Mouse (Mus musculus) CD8-positive naive resting alpha-beta T cell, adult 2 months (primary cell): ENCODE measurements at regions not wholly inside any gene's neighbourhood (a gene's known extent, or its start where the extent isn't known, plus 50 kb on each side); places are given as distances from the start of the nearest gene placed in this dataset.

Experiments
- DNase-seq, 2 experiments: peaks; one replicate each; pipeline ENCODE4 v3.0.0; 2022; ENCODE audit warnings: low read depth in 2 of 2, low spot score in 2 of 2

- no peak for DNase-seq
Observed at GRCm38 (mm10) chr14:25316491-25316890, 142.5 kb upstream of the Zmiz1 start.

DNA sequence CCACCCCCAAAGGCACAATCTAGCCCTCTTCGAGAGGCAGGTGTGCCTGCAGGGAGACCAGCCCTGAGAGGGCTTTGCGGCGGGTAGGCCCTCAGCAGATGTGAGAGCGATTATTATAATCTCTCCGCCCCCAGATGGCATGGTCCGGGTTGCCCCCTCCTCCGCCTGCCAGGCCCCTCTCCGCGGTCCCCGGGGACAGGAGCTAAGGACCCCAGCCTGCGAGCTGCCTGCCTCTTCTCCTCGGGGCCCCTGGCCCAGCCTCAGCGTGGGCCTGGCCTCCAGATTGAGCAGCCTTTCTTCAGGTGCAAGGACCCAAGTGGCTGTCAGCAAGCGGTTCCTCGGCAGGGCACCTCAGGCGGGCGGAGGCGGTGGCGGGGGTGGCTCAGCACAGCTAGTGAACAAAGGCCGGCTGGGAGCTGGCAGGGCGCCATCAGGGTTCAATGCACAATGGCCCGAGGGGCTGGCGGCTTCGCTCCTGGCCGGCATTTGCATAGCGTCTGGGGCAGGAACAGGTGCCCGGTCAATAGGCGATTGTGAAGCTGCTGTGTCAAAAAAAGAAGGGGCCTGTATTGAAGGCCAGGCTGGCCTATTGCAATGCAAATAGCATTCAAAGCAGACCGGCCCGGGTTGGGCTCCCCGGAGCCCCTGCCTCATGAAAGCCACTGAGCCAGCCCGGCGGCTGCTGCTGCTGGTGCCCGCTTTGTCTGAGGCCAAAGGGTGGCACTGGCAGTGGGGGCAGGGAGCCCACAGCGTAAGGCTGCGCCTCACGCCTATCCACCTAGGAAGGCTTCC is 141.1 kb upstream of the Zmiz1 start:
- DNase-seq = peak; percentile 21 to 34

GRCm38 (mm10) chr14:25318909-25319308 is 140.1 kb upstream of the Zmiz1 start:
- no peak for DNase-seq

GRCm38 (mm10) chr14:25320141-25320540 is 138.8 kb upstream of the Zmiz1 start:
- DNase-seq = no peak

DNA sequence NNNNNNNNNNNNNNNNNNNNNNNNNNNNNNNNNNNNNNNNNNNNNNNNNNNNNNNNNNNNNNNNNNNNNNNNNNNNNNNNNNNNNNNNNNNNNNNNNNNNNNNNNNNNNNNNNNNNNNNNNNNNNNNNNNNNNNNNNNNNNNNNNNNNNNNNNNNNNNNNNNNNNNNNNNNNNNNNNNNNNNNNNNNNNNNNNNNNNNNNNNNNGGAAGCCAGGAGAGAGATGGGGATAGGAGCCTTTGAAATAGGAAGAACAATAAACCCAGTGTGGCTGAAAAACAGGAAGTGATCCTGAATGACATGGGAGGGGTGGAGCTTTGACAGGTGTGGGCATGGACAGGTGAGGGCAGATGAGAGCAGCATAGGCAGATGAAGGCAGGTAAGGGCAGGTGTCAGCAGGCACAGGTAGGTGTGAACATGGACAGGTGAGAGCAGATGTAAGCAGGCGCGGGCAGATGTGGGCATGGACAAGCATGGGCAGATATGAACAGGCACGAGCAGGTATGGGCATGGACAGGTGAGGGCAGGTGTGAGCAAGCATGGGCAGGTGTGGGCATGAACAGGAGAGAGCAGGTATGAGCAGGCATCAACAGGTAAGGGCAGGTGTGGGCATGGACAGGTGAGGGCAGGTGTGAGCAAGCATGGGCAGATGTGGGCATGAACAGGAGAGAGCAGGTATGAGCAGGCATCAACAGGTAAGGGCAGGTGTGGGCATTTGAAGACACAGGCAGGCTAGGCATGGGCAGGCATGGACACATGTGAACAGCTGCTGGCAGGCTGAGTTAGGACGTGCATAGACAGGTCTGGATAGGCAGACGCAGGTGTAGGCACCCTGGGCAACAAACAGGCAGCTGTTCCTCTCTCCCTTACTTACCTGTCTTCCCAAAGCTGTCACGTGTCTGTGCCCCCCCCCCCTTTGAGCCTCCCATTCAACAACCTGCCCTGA is 135.2 kb upstream of the Zmiz1 start:
- no peak for DNase-seq

GRCm38 (mm10) chr14:25325887-25326286 is 133.1 kb upstream of the Zmiz1 start:
- no peak for DNase-seq

- DNase-seq = no peak
Observed at GRCm38 (mm10) chr14:25328230-25328629, 130.8 kb upstream of the Zmiz1 start.

DNA sequence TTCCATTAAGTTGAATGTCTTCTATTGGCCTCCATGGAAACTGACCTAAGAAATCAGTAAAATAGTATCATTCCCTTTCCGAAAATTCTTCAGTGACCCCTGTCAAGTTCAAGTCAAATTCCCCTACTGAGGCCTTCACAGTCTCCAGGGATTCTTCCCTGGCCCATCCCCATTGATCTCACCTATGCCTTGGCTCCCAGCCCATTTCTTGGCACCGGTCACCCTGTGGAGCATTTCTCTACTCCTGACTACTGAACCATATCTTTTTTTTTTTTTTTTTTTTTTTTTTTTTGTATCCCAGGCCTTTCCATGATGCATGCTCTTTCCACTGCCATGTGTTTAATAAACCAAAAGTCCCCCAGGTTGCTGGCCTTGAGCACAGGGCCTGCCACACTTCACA is 124.8 kb upstream of the Zmiz1 start:
- no peak for DNase-seq

DNA sequence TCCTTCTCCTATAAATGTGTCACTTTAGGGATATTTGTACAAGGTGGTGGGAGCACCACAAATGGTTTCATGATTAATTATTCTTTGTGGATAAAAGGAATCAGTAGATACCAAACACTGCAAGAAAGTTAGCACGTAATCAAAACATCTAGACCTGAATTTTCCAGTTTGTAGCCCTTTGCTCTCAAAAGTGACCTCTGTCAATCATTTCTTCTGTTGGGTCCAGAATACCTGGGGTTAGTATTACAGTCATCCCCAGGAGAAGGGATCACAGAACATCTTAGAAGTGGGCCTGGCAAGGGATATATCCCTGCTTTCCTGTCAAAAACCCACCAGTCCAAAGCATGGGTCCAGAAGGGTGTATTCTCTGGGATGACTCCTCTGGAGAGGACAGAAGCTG is 122.1 kb upstream of the Zmiz1 start:
- DNase-seq = no peak

DNA sequence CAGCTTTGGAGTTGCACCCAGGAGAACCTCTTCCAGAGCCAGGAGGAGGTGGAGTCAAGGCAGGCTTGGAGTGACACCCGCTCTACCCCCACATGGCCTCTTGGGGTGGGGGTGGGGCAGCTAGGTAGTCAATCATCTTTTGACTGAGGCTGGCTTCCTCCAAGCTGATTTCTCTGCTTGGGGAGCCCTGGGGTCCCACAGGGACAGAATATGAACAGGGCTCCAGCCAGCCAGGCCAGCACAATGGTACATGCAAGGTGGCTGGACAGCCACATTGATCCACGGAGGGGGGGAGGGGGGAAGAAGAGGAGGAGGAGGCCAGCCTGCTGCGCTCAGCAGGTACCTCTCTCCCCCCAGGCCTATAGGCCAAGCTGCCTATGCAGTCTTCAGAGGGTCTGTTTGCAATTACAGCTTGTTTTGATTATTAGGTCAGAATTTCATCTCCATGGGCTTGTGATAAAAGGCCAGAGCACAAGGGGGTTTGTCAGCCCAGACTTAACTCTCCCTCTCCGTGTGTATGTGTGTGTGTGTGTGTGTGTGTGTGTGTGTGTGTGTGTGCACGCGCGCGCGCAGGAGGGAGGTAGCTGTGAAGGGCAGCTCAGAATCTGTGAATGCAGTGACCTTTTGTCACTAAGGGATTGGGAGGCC is 120.5 kb upstream of the Zmiz1 start:
- no peak for DNase-seq

DNA sequence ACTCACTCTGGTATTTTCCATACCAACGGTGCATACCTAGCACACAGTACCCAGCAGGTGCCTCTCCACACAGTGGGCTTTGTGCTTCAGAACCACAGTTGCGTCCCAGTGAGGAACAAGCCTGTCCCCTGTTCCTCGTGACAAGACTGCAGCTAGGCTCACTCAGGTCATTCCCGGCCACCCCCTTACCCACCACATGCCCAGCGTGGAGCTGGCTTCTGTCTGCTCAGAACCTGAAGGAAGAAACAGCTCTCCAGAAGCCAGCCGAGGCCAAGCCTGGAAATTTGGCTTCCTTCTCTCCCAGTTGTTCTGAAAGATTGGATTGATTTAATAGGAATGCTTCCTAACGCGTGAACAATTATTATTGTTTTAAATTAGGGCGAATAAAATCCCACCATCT is 118.1 kb upstream of the Zmiz1 start:
- DNase-seq = no peak

DNA sequence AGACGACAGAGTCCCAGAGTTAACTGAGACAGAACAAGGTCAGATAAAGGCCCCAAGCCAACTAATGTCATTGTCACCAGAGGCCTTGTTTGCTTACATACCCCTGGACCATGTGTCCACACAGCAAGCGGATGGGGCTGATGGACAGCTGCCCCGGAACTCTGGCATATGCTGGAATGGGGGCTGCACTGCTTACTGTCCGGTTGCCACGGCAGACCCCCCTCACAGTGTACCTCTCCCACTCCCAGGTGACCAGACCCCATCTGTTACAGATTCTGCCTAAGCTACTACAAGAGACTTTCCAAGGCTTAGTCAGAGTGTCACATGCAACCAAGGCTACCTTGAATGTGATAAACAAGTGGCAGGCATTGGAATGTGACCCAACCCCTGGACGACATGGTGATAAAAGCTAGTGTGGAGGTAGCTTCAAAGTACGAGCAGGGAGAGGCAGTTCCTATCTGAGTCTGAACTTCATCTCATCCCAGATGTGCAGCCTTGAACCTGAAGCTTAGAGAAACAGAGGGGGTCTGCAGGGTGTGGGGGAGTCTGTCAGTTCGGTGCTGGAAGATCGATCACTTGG is 117.0 kb upstream of the Zmiz1 start:
- no peak for DNase-seq

GRCm38 (mm10) chr14:25342865-25343565 is 116.0 kb upstream of the Zmiz1 start:
- DNase-seq = no peak

DNA sequence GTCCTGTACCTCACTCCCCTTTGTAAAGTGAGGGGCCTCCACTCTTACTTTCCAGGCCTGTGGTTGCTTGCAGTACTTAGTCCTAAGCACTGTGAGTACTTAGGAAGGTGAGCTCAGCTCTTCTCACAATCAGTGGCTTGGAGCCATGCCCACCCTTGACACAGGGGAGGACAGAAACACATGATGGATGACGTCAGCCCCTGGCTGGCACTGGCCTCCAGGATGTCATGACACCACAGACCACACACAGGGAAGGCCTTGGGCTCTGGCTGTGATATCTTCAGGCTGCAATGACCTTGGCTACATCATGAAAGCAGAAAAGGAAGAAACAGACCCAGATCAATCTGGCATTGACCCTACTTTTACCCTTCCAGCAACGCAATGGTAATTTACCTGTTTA is 113.0 kb upstream of the Zmiz1 start:
- no peak for DNase-seq

DNA sequence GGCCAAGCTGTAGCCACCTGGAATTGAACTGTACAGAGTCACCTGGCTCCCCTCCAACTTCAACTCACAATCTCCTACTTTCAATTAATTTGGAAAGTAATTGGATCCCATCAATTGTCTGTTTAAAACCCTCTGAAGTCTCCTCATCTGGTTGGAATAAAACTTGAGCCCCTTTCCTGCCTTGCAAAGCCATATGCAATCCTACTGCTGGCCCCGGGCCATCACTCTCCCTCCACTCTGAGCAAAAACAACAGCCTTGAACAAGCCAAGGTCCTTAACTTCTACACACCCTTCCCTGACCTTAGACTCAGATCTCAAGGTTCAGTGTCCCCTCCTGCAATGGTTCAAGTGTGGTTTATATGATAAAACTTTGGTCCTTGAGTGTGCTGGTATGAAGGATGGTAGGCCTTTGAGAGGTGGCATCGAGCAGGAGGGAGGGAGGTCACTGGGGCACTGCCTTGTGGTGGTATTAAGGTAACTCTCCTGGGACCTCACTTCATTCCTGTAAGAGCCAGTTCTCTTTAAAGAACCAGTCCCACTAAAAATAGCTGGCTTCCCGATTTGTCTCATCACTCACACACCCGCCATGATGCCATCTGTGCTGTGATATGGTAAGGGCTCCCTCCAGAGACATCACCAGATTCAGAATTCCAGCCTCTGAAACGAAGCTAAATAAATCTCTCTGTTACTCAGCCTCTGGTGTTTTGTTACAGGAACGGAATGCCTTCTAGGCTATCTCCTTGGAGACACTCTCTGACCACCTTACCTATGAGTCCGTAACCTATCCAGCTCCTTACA is 112.0 kb upstream of the Zmiz1 start:
- DNase-seq = no peak

DNA sequence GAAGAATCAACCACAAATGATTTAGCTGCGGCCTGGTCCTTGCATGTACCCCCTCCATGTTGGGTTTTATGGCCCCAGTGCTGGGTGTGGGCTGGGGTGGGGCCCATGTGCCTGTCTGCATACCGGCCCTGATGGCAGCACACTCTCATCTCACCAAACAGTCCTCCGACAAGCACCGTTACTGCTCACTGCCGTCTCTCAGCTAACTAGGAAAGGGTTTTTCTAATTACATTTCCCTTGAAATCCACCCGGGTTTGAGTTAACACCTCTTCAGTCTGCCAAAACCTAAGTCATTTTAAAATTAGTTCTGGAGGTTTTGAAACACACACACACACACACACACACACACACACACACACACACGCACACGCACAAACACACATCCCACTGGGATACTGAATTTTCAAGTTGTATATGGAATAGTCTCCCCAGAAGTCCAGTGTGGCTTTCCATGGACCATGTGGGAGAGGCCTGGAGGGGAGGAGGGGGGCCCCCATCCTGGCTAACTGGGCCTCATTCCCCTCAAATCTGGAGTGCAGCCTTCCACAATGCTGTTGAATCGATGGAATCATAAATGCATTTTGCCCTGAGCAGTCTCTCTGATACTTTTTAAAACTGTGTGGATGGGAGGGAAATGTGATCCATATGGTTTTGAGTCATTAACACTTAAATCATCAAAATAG is 108.6 kb upstream of the Zmiz1 start:
- no peak for DNase-seq

GRCm38 (mm10) chr14:25353804-25354203 is 105.2 kb upstream of the Zmiz1 start:
- DNase-seq = no peak

DNA sequence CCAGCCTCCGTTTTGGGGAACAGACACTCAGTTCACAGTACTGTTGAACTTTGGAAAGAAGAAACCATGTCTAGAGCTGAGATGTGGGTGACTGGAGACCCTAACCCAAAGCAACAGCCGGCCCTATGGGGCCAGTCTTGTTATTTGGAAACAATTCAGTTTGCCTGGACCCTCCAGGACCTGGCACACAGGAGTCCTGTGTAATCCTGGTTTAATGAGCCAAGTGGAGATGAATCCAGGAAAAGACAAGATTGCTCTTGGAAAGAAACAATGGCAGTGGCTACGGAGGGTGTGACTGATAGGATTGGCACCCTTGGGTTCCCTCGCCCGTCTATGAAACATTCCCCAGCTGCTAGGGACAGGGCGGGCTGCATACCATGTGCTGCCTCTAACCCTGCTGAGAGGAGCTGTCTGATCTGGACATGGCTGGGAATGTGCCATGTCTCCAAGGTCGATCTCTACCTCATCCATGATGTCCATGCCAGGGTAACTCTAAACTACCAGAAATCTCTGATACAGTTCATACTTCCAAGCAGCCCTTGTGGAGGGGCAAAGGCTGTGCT is 104.6 kb upstream of the Zmiz1 start:
- DNase-seq = no peak

DNA sequence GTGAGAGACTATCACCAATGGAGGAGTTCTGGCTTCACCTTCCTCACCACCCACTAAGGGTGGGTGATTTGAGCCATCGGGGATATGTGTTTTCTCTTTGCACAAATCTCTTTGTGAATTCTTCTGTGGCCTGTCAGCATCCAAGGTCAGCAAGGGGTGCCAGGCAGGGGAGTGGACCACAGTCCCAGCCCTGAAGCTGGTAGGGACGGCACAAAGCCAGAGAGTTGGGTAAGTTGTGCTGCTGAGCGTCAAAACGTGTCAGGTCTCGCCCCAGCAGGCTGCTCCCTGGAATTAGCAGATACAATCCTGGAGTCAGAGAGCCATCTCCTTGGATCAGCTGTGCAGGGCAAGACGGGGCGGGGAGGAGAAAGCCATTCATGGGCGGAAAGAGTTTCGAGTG is 101.2 kb upstream of the Zmiz1 start:
- DNase-seq = no peak
